Mouse (Mus musculus) gonadal fat pad, adult 2 months (tissue): ENCODE data around the gene Rrp12. TPM values are rescaled to one million over a fixed set of nuclear protein-coding genes. Genes with fewer than 3 reads are reported as not detected.
"Not testable (repeated sequence)": the region's sequence is repeated elsewhere in the genome, so short reads cannot be mapped to it uniquely, and the experiment has no call there.

Source experiments
- DNase-seq: peaks from one replicate; pipeline ENCODE4 v3.0.0-alpha.2; 2012; ENCODE audit warnings: low read depth
- polyA plus RNA-seq: library from polyadenylated mRNA; depleted of rRNA; stranded (reverse); fragments of >200 nt; gene quantifications from 2 replicates; pipeline ENCODE4 v1.2.3, GENCODE M21; 2012

Rrp12 gene
- polyA plus RNA-seq, 1 experiment, result 6.9 TPM

- DNase-seq, result no peak
Observed at GRCm38 (mm10) chr19:41850021-41850718, 45.8 kb downstream of the Rrp12 start.

- no peak for DNase-seq
Observed at GRCm38 (mm10) chr19:41847992-41848851, 47.8 kb downstream of the Rrp12 start, which contains the start of gene Frat2. Gene Frat2 (minus strand): TSS chr19:41848132.

GRCm38 (mm10) chr19:41847614-41847991 lies 48.4 kb downstream of the Rrp12 start:
- not testable (repeated sequence) for DNase-seq

- DNase-seq, result no peak
Observed at GRCm38 (mm10) chr19:41847091-41847581, 48.8 kb downstream of the Rrp12 start.

GRCm38 (mm10) chr19:41846366-41847090 lies 49.4 kb downstream of the Rrp12 start:
- no peak for DNase-seq

GRCm38 (mm10) chr19:41844345-41844744 lies 51.6 kb downstream of the Rrp12 start:
- no peak for DNase-seq

GRCm38 (mm10) chr19:41842706-41843105 lies 53.3 kb downstream of the Rrp12 start:
- no peak for DNase-seq

GRCm38 (mm10) chr19:41842196-41842595 lies 53.8 kb downstream of the Rrp12 start:
- no peak for DNase-seq

GRCm38 (mm10) chr19:41841105-41841750 lies 54.7 kb downstream of the Rrp12 start:
- DNase-seq, result no peak

GRCm38 (mm10) chr19:41839685-41840084 lies 56.3 kb downstream of the Rrp12 start:
- DNase-seq, result no peak

GRCm38 (mm10) chr19:41838808-41839207 lies 57.2 kb downstream of the Rrp12 start:
- DNase-seq, result no peak

- DNase-seq, result no peak
Observed at GRCm38 (mm10) chr19:41837917-41838261, 58.1 kb downstream of the Rrp12 start.

GRCm38 (mm10) chr19:41837194-41837916 lies 58.6 kb downstream of the Rrp12 start:
- DNase-seq, result no peak

- no peak for DNase-seq
Observed at GRCm38 (mm10) chr19:41836719-41837118, 59.3 kb downstream of the Rrp12 start.

GRCm38 (mm10) chr19:41835816-41836215 lies 60.2 kb downstream of the Rrp12 start:
- no peak for DNase-seq

- no peak for DNase-seq
Observed at GRCm38 (mm10) chr19:41835407-41835806, 60.6 kb downstream of the Rrp12 start.

GRCm38 (mm10) chr19:41832501-41833201 lies 63.3 kb downstream of the Rrp12 start:
- DNase-seq, result no peak

GRCm38 (mm10) chr19:41831718-41832391 lies 64.1 kb downstream of the Rrp12 start:
- no peak for DNase-seq

- DNase-seq, result no peak
Observed at GRCm38 (mm10) chr19:41831101-41831570, 64.8 kb downstream of the Rrp12 start.
